Mouse (Mus musculus) cerebellum, adult 11 months (tissue): ENCODE results near the gene Tbx3.

Experiments
- DNase-seq: peaks from one replicate; pipeline ENCODE4 v3.0.0; 2022

The Tbx3 gene

DNA sequence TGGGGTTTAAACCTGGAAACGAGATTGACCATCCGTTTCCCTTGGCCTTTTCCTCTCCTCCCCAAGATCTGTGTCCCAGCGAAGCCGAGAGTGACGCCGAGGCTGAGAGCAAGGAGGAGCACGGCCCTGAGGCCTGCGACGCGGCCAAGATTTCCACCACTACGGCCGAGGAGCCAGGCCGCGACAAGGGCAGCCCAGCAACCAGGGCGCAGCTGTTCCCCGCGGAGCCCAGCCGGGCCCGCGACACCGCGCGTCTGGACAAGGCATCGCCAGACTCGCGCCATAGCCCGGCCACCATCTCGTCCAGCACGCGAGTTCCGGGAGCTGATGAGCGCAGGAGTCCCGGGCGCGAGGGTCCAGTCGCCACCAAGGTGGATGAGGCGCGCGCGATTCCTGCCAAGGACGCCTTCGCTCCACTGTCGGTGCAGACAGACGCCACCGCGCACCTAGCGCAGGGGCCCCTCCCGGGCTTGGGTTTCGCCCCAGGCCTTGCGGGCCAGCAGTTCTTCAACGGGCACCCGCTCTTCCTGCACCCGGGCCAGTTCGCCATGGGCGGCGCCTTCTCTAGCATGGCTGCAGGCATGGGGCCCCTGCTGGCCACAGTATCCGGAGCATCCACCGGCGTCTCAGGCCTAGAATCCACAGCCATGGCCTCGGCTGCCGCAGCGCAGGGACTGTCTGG lies 10.0 kb downstream of the Tbx3 start:
- no peak for DNase-seq

DNA sequence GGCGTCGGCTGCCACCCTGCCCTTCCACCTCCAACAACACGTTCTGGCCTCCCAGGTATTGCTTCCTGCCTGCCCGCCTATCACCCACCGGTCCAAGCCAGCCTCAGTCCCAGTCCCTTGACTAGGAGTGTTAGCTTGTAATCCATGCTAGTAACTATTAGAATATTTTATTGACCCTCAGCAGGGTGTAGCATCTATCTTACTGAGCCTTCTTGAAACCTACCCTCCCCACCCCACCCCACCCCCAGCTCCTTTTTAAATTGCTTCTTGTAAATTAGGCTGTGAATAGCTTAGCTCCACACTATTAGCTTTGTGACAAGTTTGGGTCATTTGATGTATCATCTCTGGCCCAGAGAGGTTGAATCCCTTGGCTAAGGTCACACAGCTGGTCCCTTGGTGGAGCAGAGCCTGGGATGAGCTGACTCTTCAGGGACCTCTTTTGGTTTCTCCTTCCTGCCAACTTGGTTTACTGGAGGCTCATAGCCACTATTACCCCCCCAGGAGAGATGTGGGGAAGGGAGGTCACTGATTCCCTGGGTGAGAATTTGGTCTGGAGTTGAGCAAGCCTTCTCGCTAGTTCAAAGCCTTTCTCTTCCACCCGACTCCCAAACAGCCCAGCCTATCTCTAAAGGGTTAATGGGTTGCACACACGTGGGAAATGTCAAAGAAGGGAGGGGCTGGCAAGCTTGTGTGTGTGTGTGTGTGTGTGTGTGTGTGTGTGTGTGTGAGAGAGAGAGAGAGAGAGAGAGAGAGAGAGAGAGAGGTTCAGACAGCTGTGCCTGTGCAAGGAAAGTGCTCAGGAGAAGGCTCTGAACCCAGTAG lies 10.8 kb downstream of the Tbx3 start:
- no peak for DNase-seq

DNA sequence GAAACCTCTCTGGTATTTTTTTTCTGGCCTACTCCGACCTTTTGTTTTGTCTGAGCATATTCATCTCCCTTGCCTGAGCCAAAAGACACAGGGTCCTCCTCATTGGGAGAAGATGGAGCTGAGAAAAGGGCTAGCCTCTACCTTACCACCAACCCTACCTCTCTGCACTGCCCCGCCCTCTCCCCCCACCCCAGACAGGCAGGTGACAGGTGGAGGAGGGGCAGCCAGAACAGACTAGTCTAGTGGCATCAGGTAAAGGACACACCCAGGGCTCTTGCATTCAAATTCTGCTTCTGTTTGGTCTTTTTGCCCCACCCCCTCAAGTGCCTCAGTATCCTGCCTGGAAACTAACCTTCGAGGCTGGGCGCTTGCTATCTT lies 11.4 kb downstream of the Tbx3 start:
- no peak for DNase-seq

DNA sequence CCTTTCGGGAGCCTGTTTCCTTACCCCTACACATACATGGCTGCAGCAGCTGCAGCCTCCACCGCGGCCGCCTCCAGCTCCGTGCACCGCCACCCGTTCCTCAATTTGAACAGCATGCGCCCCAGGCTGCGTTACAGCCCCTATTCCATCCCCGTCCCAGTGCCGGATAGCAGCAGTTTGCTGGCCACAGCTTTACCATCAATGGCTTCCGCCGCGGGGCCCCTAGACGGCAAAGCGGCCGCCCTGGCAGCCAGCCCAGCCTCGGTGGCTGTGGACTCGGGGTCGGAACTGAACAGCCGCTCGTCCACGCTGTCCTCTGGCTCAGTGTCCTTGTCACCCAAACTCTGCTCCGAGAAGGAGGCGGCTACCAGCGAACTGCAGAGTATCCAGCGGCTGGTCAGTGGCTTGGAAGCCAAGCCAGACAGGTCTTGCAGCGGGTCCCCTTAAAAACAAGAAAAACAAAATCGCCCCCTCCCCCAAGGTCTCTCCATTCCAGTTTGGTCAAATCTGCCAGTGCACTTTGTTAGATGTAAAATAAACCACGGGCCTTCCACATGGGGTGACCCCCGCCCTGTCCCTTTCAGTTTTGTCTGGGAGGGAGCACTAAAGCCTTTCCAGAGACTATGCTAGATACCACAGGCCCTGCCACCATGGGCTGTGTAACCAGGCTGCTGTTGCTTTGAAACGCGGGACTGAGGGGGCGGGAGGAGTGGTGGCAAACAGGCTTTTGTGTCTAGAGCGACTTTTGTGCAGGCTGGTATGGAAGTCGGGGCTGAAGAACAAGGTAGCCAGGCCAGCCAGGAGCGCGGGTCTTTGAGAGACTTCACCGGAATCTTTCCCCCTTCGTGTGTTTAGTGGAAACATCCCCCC lies 12.4 kb downstream of the Tbx3 start:
- no peak for DNase-seq

DNA sequence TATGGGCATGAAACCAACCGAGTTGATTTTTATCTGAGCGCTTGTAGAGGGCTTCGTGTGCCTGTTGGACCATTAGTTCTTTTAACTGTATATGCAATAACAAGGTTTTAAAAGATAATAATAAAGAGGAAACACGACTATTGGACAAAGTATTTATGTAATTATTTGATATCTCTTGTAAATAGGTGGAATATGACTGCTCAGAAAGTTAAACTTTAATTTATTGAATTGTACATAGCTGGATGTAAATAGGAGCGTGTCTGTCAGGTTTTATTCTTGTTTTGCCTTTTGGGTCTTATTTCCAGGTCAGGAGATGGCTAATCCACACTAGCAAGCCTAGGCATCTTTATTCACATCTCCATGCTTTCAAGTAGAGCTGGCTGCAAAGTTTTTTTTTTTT lies 13.4 kb downstream of the Tbx3 start:
- DNase-seq: no peak

DNA sequence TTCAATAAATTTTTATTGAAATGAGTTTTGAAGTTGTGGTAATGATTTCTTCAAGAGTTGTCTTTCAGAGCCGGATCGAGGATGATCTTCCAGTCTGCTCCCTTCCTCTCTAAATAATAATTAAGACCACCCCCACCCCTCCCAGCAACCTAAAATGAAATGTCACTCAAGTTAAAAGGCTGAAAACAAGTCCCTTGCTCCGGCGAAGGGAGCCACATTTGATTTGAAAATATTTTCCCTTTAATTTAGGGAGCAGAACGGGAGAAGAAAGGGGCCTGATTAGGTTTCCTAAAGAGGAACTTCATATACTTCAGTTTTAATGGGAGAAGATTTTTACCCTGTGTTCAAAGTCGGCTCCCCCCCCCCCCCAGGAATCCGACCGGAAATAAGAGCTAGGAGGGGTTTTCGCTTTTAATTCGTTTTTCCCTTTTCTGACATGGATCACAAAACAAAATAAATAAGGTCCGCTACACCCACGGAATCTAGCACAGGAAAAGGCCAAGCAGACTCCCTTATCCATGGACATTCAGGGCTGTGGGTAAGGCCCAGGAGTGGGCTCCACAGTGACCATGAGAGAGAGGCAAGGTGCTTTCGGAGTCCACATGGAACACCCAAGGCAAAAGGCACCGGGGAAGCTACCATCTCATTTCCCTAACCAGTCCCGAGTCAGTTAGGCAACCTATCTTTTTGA lies 14.4 kb downstream of the Tbx3 start:
- no peak for DNase-seq

DNA sequence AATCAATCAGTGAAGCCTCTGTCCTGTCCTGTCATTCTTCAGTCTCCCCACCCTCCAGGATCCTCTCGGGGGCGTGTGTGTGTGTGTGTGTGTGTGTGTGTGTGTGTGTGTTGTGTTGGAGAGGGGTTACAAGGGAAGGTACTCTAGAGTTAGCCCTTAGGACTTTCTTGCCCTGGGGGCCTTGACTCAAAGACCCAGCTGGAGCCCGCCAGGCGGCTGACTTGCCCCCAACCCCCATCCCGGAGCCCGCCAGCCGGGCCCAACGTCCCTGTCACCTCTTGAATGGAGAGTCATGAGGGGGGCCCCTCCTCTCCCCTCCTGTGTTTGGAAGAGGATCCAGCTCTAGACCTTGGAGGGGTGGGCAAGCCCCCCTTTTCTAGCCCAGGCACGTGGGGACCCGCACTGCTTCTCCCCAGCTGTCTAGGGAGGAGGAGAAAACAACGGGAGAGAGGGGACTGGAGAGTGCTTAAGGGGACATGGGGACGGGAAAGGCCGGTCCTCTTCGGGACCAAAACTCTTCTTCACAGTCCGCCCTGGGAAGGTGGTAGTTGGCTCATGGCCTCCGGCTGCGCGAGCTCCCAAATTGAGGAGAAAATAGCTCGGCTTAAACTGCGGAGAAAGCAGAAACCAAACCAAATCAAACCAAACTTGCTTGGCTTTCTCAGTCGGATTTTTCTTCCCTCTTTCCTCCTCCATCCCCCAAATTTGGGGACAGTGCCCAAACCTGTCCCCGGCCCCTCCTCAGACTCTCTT lies 15.2 kb downstream of the Tbx3 start:
- no peak for DNase-seq

DNA sequence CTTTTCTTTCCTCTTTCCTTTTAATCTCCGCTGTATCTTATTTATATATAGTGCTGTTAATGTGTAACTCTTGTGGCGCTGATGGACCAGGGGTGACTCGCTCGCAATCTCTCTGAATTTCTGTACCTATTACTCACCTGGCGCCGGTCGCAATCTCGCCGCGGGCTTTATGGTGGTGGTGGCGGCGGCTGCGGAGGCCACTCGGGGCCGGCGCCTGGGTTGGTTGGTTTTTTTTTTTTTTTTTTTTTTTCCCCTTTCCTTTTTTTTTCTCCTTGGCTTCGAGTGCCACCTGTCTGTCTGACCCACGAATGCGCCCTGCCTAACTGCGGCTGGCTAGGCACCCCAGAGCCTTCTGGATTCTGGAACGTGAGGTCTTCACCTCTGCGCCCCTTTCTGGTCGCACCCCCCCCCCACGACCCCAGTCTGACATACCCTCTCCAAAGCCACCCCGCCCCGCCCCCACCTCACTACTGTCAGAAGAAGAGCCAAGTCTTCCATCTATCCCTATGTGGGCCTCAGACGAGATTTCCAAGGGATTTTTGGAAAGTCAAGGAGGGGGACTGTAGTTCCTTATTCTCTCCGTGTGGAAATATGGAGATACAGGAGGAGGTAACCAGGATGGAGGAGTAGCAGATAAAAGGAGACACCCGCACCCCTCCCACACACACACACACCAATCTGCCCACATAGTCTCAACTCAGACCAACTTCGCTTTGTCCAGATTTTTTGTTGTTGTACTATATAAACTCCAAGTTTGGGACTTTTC lies 15.9 kb downstream of the Tbx3 start:
- DNase-seq: no peak

DNA sequence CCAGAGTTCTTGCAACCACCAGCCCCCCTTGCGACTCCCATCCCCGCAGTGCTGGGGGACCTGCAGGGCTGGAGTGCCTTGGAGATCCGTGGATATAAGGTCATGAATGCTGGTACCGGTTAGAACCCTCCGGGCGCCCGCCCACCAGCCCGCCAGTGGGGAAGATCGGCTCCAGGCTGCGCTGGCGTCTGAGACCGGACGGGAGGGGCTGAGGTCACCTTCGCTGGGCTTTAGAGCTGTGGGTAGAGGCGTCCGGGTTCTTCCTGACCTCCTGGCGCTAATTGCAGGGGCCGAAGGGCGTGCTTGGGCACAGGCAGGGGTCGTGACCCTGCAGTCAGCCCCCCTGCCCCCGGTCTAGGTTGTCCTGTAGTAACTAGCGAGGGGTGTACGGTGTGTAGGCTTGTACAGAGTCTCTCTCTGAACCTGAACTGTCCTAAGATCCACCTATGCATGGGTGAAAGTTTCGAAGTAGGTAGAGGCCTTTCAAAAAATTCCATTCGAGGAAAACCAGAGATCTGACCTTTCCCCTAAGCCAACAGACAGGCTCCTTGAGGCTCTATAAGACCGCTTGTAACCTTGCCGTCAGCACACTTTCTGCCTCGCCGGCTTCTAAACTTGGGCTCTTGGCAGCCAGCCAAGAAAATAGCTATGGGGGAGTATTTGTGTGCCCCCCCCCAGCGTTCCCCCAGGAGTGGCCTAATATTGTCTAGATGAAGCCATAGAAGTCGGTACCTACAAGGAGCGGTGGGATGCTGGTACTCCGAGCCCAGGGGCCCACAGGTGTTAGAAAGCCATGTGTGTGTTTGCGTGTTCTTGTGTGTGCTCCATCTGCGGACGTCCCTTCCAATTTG lies 16.8 kb downstream of the Tbx3 start:
- DNase-seq: no peak

DNA sequence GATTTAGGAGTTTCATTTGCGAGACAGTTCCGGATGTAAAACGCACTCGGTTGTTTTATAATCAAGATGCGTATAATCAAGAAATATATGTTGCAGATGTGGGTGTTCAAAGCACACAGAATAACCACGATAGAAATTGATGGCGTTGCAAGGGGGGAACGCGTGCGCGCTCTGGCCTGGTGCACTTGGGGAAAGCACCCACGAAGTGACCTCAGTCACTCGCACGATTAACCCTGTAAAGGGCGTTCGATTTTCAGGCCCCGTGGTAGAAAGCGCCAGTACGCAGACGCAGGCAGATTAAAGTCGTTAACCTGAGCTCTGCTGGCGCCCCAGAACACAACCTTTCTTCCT lies 17.4 kb downstream of the Tbx3 start:
- DNase-seq: no peak

DNA sequence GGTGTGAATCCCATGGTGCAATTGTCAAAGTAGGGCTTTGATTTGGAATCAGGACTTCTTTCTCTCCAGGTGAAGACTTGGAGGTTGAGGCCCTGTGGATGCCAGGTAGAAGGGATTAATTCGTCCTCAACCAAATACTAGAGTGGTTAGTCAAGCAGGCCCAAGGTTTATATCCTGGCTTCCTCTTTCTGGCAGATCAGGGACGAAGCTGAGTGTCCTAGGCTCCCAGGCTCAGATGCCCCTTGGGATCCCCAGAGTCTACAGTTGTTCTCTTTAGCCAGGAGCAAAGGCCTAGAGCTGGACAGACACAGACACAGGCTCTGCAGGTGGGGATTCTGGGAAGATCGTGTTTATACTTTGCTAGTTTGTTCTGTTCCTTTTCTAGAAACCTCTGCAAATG lies 17.8 kb downstream of the Tbx3 start:
- DNase-seq: no peak

DNA sequence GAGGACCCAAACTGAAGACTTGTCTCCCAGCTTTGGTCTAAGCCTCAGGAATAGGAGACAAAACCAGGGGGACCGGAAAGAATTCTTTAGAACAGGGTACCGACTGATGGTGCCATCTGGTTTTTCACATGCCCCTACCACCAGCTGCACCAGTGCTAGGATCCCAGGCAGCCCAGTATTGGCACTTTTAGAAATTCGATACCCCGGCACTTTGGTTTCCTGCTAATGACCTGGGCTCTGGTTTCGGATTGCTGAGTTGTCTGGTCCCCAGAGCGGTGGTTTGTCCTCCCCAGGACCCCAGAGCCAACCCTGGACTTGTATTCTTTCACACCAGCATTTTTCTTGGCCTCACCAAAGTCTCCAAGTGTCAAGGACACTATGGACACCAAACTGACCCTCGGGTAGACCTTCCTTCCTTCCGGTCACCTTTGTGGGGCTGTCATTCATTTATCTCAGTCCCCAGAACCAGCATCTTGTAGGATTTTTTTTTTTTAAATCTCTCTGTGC lies 18.5 kb downstream of the Tbx3 start:
- DNase-seq: no peak

DNA sequence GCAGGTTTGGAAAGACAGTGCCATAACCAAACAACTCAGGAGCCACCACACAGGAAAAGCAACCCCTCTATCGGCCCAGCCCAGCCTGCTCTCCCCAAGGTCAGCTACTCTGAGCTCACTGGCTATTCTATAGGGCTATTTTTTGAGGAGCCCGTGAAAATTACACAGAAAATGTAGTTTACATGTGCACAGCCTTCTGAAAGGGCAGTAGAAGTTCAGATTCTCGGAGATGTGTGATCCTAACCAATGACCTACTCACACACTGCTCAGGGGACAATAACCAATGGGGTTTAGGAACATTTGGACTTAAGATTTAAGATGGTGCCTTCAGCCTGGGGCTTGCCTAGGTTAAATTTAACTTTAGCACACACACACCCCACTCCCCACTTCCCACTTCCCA lies 19.0 kb downstream of the Tbx3 start:
- DNase-seq: no peak

DNA sequence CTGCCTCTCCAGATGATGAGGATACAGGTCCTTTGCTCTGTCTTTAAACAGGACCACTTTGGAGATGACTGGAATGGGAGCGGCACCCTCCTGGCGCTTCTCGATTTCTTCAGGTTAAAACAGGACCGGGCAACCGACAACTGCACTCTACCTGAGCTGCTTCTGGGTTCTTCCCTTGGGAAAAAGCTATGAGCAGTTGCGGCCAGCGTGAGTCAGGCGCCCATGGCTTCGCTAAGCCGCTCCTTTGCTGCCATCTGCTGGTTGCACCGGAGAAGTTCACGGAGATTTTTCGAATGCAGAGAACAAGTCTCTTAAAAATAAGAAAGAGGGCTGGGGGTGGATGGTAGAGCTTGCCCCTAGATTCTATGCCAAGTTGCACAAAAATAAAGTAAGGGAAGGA lies 20.6 kb downstream of the Tbx3 start:
- peak; percentile 39 for DNase-seq

DNA sequence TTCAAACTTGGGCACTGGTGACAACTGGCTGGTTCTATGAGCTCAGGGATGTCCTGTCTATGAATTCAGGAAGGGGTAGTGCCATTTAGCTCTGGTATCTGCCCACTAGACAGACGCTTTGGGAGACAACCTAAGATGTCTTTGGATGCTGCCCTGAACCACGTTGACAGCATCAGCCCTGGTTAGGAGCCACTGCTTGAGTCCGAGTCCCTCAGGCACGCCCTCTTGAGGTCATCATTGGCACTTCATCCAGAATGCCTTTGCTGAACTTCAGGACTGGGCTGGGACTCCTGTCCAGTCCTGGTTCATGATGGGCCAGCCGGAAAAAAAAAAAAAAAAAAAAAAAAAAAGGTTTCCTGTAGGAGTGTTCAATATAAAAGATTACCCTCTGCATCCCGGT lies 22.0 kb downstream of the Tbx3 start:
- DNase-seq: no peak

DNA sequence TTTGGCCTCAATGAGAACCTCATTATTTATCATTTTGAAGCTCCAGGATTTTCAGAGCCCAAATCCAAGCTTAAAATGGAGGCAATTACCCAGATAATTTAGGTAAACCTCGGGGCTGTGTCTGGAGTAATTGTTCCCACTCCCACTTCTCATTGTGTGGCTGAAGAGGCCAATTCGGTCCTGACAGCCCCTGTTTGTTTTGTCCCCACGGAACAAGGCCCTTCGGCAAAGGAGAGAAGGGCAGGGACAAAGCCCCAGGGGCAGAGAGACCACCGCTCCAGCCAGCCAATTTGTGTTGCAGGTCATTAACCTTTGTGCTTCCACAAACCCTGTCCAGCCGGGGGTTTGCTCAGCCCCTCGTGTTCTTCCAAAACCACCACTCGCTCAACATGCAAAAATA lies 24.4 kb downstream of the Tbx3 start:
- no peak for DNase-seq

DNA sequence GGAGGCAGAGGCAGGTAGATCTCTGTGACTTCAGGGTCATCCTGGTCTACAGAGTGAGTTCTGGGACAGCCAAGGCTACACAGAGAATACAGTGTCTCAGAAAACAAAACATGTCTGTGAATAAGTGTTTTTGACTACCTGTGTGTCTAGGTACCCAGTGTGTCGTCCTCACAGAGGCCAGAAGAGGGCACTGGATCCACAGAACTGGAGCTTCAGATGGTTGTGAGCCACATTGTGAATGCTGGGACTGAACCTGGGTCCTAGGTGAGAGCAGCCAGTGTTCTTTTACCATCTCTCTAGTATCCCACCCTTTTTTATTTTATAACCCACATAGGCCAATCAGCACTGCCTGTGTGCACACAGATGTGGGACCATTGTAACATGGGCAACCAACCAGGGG lies 32.6 kb downstream of the Tbx3 start:
- DNase-seq: no peak

DNA sequence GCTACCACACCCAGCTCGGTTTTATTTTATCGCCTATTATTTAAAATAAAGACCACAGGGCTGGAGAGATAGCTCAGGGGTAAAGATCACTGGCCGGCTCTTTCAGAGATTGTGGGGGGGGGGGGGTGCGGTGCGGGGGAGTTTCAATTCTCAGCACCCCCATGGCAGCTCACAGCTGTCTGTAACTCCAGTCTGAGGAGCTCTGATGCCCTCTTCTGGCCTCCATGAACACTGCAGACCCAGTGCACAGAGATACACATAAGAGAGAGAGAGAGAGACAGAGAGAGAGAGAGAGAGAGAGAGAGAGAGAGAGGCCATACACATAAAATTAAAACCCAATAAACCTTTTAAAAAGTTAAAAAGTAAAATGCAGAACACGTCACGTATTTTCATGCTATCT lies 34.4 kb downstream of the Tbx3 start:
- DNase-seq: no peak

DNA sequence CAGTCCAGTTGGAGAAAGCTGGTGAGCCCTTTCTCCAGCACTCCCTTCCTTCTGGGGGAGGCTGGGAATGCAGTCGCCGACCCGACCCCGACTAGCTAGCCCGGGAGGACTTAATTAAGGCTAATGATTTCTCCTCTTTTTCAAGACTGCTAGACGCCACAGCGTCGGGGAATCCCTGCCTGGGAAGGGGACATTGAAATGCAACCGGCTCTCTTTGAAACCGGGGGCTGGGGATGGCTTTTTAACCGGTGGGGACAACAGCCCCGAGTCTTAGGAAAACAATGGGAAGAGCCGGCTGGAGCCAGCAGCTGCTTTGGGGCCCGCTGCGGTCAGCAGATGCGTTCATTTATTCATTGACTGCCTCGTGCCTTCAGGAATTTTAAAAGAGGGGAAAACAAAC lies 36.0 kb downstream of the Tbx3 start:
- DNase-seq: no peak

DNA sequence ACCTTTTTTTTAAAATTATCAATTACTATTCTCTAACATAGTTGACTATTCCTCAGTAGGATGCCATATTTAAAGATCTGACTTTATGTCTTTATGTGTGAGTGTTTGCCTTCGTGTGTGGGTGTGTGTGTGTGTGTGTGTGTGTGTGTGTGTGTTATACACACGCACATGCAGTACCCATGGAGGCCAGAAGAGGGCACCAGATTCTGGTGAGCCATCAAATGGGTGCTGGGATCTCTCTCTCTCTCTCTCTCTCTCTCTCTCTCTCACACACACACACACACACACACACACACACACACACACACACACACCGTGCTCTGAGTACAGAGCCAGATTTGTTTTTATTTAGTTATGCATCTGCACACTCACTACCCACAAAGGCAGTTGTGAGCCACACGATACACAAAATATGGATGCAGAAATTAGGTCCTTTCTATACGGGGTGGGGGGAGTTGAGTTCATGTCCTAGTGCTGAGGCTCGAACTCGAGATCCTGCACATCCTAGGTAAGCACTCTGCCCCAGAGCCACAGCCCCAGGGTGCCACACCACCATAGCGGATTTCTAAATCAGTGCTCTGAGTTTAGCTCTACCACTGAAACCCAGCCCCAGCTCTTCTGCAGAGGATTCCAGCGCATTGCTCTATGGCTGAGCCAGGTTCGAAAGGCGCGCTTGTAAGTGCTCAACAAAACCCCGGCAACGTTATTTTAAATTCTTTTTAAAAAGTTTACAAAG lies 38.5 kb downstream of the Tbx3 start:
- no peak for DNase-seq
